Mouse (Mus musculus): ENCODE measurements around the gene Kcnq5.
A peak's percentile ranks its signal among the peaks of the same experiment; 100 is the strongest.

Gene Kcnq5

GRCm38 (mm10) chr1:21961251-21962082 is at the start of gene Kcnq5:
Gene Kcnq5 (minus strand): TSS chr1:21961942.
- DNase-seq (ENCODE audit: low spot score in 2 of 2), result peak; percentile 54 to 71

GRCm38 (mm10) chr1:21979755-21980154 is 18.0 kb upstream of the Kcnq5 start:
- no peak for DNase-seq (ENCODE audit: low spot score in 2 of 2)

- DNase-seq (ENCODE audit: low spot score in 2 of 2), result no peak
These were observed 17.6 kb upstream of the Kcnq5 start for GRCm38 (mm10) chr1:21979292-21979691.

GRCm38 (mm10) chr1:21974040-21974439 is 12.3 kb upstream of the Kcnq5 start:
- no peak for DNase-seq (ENCODE audit: low spot score in 2 of 2)

GRCm38 (mm10) chr1:21967139-21967538 is 5.4 kb upstream of the Kcnq5 start:
- DNase-seq (ENCODE audit: low spot score in 2 of 2), result no peak

- DNase-seq (ENCODE audit: low spot score in 2 of 2), result peak; percentile 36 to 44
These were observed 1.4 kb upstream of the Kcnq5 start for GRCm38 (mm10) chr1:21962896-21963864.

GRCm38 (mm10) chr1:21962083-21962471 is 335 bp upstream of the Kcnq5 start:
- no peak for DNase-seq (ENCODE audit: low spot score in 2 of 2)

- DNase-seq (ENCODE audit: low spot score in 2 of 2), result peak; percentile 61 to 69
These were observed 1.1 kb downstream of the Kcnq5 start for GRCm38 (mm10) chr1:21960421-21961250.

- DNase-seq (ENCODE audit: low spot score in 2 of 2), result peak in 1 of 2 experiments; percentile 5
These were observed 2.0 kb downstream of the Kcnq5 start for GRCm38 (mm10) chr1:21959648-21960285.

GRCm38 (mm10) chr1:21958013-21958412 is 3.7 kb downstream of the Kcnq5 start:
- DNase-seq (ENCODE audit: low spot score in 2 of 2), result no peak

GRCm38 (mm10) chr1:21940831-21941230 is 20.9 kb downstream of the Kcnq5 start:
- no peak for DNase-seq (ENCODE audit: low spot score in 2 of 2)

GRCm38 (mm10) chr1:21927182-21927581 is 34.6 kb downstream of the Kcnq5 start:
- no peak for DNase-seq (ENCODE audit: low spot score in 2 of 2)

- no peak for DNase-seq (ENCODE audit: low spot score in 2 of 2)
These were observed 38.5 kb downstream of the Kcnq5 start for GRCm38 (mm10) chr1:21923293-21923642.

- DNase-seq (ENCODE audit: low spot score in 2 of 2), result no peak
These were observed 39.0 kb downstream of the Kcnq5 start for GRCm38 (mm10) chr1:21922578-21923292.

GRCm38 (mm10) chr1:21919276-21919675 is 42.5 kb downstream of the Kcnq5 start:
- no peak for DNase-seq (ENCODE audit: low spot score in 2 of 2)

GRCm38 (mm10) chr1:21896067-21896719 is 65.5 kb downstream of the Kcnq5 start:
- DNase-seq (ENCODE audit: low spot score in 2 of 2), result no peak

GRCm38 (mm10) chr1:21883747-21884146 is 78.0 kb downstream of the Kcnq5 start:
- DNase-seq (ENCODE audit: low spot score in 2 of 2), result no peak

GRCm38 (mm10) chr1:21870889-21871288 is 90.9 kb downstream of the Kcnq5 start:
- no peak for DNase-seq (ENCODE audit: low spot score in 2 of 2)

GRCm38 (mm10) chr1:21868484-21868883 is 93.3 kb downstream of the Kcnq5 start:
- no peak for DNase-seq (ENCODE audit: low spot score in 2 of 2)

GRCm38 (mm10) chr1:21856399-21856798 is 105.3 kb downstream of the Kcnq5 start:
- no peak for DNase-seq (ENCODE audit: low spot score in 2 of 2)
